ENCODE assay signal across 14 mouse cellular contexts in the genomic region with DNA sequence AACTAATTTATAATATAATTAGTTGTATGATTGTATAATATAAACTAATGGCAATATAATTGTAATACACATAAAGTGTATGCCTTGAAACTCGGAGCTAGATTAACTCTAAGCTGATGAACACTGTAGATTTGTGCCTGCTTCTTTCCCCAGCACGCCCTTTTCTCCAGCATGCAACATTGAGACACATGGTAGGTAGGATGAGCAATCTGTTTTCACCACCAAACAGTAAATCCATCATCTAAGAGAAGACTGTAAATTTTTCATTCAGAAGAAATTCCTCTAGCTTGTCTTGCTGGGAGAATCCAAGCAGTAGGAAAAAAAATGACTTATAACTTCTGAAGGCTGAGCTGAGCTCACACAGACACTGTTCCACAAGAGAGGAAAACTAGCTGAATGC.
"Had no signal": no experiment of that assay in that cellular context is flagged by ENCODE, and none has a peak within 500 bp of the region (broad histone marks: within the 10 kb centered on the region; RNA-seq: fewer than 3 reads in every experiment).

No protein-coding gene starts in this region.

- H3K4me1 ChIP-seq: intestine, embryonic 15.5 days; limb, embryonic 13.5 days; neural tube, embryonic 15.5 days had no signal

- ATAC-seq: intestine, embryonic 15.5 days had no signal

- H3K27me3 ChIP-seq: intestine, embryonic 15.5 days; kidney, embryonic 15.5 days; neural tube, embryonic 15.5 days had no signal

- H3K27ac ChIP-seq: intestine, embryonic 15.5 days; kidney, embryonic 15.5 days; limb, embryonic 13.5 days; liver, embryonic 14.5 days; neural tube, embryonic 15.5 days; stomach, postnatal 0 days had no signal

- DNase-seq: kidney, adult 18-20 months; kidney, postnatal 14 days; left cerebral cortex, postnatal 4 days; lung, adult 18-20 months; midbrain, embryonic 14.5 days; thymus, adult 18-20 months; thymus, postnatal 14 days had no signal

- H3K4me3 ChIP-seq: intestine, embryonic 15.5 days; kidney, embryonic 15.5 days; limb, embryonic 13.5 days; myocyte; neural tube, embryonic 15.5 days had no signal

- H3K9me3 ChIP-seq: intestine, embryonic 15.5 days; kidney, embryonic 15.5 days; limb, embryonic 13.5 days; neural tube, embryonic 15.5 days had no signal

- H3K9ac ChIP-seq: intestine, embryonic 15.5 days; kidney, embryonic 15.5 days; limb, embryonic 13.5 days; liver, embryonic 14.5 days; neural tube, embryonic 15.5 days had no signal

- H3K36me3 ChIP-seq: intestine, embryonic 15.5 days; kidney, embryonic 15.5 days; limb, embryonic 13.5 days; neural tube, embryonic 15.5 days had no signal

- H3K4me2 ChIP-seq: intestine, embryonic 15.5 days; kidney, embryonic 15.5 days; limb, embryonic 13.5 days; neural tube, embryonic 15.5 days had no signal
